Mouse (Mus musculus): ENCODE results near the gene BC067074. TPM values are rescaled to one million over a fixed set of nuclear protein-coding genes. Genes with fewer than 3 reads are reported as not detected.
A peak's percentile ranks its signal among the peaks of the same experiment; 100 is the strongest.

The BC067074 gene
- total RNA-seq, 2 experiments from 2014 or later: 1.8 to 2.3 TPM

DNA sequence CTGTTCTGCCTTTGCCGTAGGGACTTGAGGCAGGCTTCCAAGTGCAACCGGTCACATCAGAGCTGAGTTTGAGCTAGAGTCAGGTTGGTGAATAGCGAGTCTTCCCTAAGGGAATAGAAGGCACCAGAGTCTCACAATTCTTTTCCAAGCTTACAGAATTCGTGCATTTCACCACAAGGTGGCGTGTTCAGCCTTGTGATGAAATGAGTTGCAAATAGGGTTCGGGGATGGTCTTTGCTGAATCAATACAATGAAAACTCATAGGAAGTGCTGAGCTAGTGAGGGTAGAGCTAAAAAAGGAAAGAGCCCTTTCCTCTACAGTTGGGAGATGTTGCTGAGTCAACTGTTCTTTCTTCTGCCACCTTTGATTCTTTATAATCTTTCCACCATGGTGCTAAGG lies 29.0 kb downstream of the BC067074 start:
- peak; percentile 49 to 55 for DNase-seq (ENCODE audit: low spot score in 2 of 2)

DNA sequence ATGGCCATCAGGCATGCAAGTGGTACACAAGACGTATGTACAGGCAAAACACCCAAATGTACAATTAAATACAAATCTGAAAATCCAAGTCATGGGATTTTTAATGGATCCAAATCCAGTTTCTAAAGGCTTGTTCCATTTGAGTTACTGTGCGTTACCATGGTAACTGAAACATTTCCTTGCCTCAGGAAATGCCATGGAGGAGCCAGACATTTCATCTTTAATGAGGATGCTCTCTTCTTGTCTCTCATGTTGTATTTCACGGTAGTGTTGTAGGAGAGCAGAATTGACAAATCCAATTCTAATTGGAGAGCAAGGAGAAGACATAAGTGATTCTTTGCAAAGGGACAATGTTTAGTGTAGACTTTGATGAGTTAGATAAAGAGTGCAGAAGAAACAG lies 31.3 kb downstream of the BC067074 start:
- DNase-seq (ENCODE audit: low spot score in 2 of 2): no peak

DNA sequence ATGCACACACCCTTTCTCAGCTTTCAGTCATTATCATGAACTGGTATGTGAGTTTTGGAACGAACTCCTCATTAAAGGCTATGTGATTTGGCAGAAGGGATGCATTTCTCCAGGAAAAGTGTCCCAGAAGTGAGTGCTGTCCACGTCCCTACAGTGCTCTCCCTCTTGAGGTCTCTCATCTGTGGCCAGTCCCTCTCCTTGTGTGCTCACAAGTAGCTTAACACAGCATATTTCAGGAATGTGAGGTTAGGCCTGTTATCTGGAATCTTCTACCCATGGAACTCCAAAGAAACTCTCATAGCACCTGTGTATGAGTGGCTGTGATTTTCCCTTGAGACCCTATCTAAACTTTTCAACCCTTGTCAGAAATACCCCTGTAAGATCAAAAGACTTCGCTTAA lies 32.7 kb downstream of the BC067074 start:
- no peak for DNase-seq (ENCODE audit: low spot score in 2 of 2)

DNA sequence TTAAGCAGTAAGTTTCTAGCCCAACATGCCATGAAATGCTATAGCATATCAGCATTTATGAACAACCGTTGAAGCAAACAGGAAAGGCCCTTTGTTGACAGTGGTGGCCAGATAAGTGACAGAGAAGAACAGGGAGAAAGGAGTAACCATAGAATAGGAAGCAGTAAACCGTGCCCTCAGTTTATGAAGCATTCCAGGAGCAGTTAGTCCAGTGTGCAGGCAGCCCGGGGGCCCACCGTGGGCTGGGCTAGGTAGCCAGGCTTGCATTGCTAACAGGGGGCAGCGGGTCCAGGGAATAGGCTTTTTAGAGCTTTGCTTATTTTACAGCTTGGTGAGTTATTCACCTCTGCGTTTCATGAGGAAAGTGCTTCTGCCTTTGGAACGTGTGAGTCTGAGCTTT lies 39.3 kb downstream of the BC067074 start:
- DNase-seq (ENCODE audit: low spot score in 2 of 2): no peak

DNA sequence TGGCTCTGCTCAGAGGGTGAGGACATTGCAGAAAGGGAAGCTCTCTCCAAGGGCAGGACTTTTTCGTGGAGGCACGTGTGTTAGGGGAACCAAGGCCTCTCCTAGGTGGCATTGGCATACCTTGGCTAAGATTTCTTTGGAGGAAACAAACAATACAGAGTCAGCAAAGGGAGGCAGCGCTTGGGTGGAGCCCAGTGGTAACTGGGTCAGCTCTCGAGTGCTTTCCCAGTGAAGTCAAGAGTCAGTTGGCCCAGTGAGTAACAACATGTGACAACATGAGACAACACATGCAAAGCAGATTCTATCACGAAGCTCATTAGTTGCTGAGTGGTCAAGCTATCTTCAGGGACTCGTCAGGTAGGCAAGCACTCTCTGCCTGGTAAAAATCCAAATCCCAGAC lies 40.4 kb downstream of the BC067074 start:
- no peak for DNase-seq (ENCODE audit: low spot score in 2 of 2)

DNA sequence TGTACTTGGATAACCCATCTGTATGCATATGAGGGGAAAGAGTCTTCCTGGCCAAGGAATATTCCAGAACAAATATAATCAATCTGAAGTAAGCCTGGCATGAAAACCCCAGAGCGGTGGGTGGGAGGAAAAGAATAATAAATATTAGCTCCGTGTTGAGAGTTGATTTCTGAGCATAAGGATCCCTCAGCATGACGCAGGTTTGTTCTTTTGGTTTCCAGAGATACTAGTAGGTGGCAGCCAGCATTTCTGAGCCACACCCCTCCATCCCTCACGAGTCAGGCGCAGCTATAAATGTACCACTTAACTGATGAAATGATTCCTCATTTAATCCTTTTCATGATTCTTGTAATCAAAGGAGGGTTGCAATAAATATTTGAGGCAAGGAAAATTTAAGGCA lies 41.0 kb downstream of the BC067074 start:
- no peak for DNase-seq (ENCODE audit: low spot score in 2 of 2)

DNA sequence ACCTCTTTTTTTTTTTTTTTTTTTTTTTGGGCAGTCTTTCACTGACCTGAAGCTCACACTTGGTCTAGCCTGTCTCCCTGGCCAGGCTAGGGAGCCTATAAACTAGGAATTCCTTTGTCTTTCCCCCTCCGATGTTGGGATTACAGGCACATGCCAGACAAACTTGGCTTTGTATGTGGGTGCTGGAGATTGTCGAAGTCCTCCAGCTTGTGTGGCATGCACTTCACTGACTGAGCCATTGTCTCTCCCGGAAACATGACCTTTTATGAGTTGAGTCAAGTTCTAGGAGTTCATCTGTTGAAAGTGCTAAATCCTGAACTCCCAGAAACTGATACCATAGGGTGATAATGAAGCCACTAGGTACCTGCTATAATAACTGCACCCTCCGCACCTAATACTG lies 41.8 kb downstream of the BC067074 start:
- DNase-seq (ENCODE audit: low spot score in 2 of 2): no peak

DNA sequence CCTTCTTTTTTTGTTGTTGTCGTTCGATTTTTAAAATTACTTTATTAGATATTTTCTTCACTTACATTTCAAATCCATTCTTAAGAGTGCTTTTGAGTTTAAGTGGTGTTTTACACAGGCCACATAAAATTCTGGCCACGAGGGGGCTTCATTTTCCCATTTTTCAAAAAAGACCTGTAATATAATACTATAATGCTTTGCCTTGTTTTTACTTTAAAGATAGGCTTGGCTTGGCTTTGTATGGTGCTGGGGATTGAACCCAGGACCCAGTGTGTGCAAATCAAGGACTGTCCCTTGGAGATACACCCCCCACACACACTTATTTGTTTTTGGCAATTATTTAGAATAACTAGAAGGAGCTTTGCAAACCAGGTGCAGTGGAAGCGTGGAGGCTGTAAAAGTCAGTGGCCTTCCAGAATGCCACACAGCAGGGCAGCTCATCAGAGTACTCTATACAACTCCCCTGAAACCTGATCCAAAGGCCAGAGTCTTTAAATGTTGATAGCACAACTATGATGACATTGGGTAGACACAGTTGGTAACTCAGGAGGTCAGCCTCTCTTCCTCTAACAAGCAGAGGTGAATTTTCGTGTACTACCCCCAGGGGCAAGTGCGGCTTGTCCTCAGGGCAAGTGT lies 44.4 kb downstream of the BC067074 start:
- DNase-seq (ENCODE audit: low spot score in 2 of 2): peak; percentile 74 to 78

DNA sequence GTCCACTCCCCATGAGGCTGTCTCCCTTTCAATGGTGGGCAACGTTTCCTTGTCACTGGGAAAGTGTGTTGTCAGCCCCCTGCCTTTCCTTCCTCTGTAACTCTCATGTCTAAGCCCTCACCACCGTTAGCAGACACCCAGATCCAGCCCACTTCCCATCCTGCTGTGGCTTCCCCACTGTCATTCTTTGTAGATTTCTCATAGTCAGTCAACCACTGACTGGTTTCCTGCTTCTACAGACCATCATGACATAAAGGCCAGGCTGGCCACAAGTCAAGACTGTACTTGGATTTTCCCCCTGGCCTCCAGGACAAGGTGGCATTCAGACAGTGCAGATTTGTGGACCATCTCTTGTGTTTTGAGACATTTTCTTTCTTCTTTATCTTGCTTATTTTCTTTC lies 47.7 kb downstream of the BC067074 start:
- DNase-seq (ENCODE audit: low spot score in 2 of 2): no peak

DNA sequence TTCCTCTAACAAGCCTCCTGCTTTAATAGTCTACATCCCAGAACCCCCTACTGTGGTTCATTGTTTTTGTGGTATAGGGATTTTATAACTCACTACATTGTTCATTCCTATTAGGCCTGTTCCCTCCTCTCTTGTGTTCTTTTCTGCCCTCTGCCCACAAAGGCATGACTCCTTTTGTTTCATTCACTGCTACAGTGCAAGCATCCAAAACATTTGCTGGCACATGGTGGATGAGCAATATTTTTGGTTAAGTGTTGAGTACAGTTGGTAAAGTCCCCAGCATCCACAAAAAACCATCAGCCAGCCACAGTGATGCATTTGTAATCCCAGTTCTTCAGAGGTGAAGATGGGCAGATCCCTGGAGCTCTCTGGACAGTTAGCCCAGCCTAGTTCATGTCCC lies 48.2 kb downstream of the BC067074 start:
- no peak for DNase-seq (ENCODE audit: low spot score in 2 of 2)

DNA sequence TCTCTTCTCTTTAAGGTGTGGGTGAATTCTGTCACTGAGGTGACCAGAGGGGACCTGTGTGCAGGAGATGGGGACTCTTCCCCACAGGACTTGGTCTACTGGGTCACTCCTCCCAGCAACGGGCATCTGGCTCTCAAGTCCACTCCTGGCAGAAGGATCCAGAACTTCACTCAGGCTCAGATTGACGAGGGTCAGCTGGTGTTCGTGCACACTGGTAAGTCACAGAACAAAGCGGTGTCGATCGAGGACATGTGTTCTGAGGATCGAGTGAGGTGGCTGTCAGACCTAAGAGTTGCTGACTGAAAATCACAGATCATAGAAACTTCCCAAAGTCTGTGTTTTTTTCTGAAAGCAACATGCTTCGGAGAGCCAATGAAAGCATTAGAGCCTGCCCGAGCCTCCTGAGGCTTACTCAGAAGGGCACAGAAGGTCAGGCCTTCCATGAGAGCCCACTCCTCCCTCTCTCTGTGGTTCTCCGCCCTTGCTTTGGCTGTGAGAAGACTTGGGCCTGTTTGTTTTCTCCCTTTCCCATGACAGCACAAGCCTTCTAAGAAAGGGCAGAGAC lies 49.5 kb downstream of the BC067074 start:
- no peak for DNase-seq (ENCODE audit: low spot score in 2 of 2)

DNA sequence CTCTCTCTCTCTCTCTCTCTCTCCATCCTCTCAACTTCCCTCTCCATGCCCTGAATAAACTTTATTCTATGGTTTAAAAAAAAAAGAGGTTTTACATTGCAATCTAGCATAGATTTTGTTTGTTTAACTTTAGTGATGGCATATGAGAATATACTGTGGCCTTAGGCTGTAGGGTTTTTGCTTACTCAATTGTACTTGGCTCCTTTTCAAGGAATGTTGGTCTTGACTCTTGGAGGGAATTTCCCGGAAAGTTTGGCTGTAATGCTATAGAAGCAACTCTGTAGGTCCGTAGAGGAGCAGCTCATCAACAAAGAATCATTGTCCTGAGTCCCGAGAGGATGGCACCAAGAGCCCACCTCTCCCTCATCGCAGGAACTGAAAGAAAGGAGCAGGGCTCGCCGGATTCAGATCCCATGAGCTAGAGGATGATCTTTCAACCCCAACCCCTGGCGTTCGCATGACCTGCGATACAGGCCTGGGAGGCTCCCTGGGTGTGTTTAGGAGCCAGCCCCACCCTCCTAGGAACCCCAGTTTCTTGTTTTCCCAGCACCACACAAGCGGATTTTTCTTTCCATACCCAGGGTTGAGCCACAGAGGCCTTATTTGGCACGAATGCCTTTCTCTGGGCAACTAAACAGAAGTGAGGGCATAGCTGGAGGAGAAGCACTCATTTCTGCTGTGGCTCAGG lies 57.9 kb downstream of the BC067074 start:
- DNase-seq (ENCODE audit: low spot score in 2 of 2): no peak

DNA sequence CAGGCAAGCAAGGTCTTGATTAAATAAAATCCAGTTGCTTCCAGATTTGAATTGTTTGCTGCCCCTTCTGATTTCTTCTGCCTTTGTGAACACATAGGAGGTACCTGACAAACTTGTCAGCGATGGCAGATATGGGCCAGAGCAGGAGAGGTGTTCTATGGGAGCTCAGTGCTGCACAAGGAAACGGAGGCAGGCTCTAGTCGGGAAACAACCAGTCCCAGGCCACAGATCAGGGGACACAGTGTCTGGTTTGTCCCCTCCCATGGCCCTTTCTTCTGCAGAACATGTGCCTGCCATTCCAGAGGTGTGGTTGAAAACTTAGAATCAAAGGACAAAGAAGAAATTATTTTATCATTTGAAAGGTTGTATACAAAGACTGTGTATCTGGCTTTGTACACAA lies 60.6 kb downstream of the BC067074 start:
- no peak for DNase-seq (ENCODE audit: low spot score in 2 of 2)

DNA sequence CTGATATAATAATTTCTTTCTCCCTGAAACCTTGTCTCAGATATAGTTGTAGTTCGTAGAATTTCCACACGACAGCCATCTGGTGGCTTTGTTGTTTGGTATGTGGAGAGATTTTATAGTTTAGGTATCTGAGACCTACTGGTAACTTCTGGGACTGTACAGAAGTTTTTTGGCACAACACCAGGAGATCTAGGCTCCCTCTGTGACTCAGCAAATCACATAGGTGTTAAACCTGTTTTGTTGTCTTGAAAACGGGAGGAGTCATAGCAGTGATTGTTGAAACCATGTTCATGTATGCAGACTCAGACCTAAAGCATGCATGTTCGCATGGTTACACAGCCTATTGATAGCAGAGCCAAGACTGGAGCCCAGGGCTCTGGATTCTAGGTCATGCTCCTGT lies 61.0 kb downstream of the BC067074 start:
- DNase-seq (ENCODE audit: low spot score in 2 of 2): no peak

DNA sequence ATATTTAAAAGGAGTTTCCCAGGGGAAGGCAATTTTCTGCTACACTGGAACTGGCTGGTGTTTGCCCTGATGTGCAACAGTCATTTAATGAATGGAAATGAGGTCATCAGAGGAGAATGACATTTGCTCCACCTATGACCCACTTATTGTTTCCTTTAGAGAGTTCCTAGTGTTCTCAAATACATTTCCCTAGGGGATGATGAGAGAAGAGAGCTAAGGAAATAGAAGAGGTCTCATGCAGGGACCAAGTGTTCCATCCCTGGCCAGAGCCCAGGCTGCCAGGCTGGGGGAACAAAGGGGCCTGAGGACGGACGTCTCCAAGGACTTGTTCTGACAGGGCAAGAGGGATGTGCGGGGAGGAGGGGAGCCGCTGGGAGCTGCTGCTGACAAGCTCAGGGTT lies 62.1 kb downstream of the BC067074 start:
- DNase-seq (ENCODE audit: low spot score in 2 of 2): no peak

DNA sequence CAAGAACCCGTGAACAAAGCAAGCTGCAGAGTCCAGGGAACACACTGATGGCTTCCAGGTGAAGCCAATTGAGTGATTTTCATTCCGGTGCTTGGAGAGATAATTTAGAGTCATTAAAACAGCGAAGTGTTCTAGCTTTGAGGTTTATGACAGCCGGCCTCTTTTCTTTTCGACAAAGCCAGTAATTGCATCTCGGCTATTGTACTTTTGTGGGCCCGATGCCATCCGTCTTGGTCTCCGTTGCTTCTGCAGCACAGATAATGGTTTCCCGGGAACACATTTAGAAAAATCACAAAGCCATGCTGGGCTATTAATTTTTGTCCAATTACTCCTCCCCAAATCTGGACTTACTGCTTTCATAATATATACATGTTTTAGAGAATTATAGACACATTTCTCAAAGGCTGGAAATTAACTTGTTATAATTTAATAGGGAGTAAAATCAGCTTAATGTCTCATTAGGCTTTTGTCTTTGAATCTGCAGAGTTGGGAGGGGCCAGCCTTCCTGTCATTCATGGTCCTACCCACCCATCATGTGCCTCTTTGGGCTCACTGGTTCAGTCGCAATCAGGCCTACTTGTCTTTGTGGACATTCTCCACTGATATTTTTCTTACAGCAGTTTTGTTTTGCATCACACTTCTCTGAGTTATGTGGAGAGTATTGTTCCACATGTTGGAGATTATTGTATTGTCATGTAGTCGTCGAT lies 64.6 kb downstream of the BC067074 start:
- no peak for DNase-seq (ENCODE audit: low spot score in 2 of 2)

DNA sequence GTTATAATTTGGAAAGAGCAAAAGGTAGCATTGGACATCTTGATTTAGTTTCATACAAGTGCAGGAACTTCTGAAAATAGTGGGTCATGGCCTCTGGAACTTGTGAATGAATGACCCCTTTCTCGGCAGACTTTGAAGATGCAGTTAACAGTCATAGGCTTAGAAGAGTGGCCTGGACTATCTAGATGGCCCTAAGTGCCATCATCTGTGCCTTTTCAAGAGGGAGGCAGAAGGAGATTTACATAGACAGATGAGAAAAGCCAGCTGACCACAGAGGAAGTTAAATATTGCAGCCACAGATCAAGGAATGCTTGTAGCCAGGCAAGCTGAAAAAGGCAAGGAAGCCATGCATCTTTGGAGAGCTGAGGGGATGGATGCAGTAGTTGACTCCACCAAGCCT lies 66.7 kb downstream of the BC067074 start:
- DNase-seq (ENCODE audit: low spot score in 2 of 2): no peak

DNA sequence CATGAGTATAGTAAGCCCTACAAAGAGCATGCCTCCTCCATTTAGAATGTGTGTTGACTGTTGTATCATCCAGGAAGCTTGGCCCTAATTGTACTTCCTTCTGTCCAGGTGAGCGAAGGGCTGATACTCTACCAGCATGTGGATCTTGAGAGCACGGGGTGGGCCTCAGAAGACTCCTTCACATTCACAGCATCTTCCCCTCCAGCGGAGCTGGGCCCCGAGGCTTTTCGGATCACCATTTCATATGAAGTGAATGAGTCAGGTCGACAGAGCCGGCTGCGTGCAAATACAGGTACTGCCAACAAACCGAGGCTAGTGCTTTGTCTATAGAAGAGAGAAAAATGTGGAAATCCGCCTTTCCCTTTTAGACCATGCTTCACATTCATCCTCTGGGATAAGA lies 73.0 kb downstream of the BC067074 start:
- DNase-seq (ENCODE audit: low spot score in 2 of 2): no peak

DNA sequence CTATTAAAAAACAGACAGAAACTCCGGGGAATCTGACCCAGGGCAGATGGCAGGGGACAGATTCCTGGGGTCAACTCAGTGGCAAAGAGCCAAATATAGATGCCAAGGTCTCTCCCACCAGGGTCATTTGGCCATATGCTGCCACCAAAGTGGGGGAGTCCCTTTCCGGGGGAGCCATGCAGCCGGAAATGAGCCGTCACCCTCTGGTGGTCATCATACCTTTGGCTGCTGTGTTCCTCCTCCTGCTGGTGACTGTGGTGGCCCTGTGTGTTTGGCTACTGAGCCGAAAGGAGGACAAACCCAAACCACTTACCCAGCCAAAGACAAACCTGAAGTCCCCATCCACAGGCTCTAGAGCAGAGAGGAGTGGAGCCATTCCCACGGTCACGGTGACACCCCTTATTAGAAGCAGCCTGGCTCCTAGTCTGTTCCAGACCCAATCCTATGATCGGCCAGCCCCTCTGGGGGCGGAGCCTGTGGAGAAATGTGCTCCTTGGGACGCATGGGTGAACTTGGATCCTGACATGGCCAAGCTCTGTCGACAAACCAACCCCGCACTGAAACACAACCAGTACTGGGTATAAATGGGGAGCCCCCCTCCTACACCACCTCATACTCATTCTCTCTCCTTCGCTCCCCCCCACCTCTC lies 76.1 kb downstream of the BC067074 start:
- no peak for DNase-seq (ENCODE audit: low spot score in 2 of 2)

DNA sequence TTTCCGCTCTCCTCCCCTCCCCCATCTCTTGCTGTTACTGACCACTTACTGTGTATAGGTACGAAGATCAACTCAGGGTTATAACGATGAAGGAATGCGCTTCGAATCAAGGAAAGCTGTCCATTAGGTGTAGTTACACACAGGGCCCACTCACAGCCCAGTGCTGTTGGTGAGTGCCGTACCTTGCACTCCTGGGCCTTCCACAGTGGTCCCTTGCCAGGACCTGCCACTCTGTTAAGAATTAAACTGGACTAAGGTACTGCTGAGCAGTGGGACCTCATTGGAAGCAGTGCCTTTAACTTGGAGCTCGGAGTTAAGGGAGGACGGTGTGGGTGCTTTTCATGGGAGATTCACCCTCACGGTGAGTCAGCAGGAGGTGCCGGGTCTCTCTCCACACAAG lies 76.7 kb downstream of the BC067074 start:
- DNase-seq (ENCODE audit: low spot score in 2 of 2): no peak

DNA sequence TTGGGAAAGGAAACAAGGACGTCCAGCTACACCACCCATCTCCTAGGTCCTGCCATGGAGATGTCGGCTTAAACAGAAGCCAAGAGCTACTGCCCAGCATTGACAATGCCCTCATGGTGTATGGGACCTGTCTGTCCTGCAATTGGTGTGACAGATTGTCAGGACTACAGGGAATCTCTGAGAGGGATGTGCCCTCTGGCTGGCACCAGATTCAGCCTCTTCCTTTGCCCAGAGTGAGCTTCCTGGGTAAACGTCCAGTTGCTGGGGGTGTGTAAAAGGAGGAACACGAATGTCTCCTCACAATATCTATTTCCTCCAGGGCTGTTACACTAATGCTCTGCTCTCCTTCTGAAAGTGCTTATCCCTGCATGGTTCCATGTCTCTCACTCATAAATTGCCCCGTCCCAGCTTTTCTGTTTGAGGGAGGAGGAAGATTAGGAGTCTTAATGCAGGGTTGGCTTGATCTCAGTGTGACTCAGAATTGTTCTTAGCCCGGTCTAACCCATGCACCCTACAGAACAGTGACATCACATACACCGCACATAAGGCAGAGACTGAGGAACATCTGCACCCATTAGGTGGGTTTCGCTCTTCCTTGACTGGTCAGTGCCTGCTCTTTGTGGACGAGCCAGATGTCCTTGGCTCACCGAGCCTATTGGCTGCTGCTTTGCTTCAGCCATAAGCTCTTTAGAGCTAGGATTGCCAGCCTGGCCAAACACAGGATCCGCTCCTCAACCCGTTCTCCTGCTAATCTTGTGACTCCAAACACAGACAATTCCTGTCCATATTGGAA lies 80.5 kb downstream of the BC067074 start:
- DNase-seq (ENCODE audit: low spot score in 2 of 2): peak; percentile 21 to 32
